Mouse (Mus musculus) midbrain, embryonic 13.5 days (tissue): ENCODE data around the gene Olfr1223. TPM values are rescaled to one million over a fixed set of nuclear protein-coding genes. Genes with fewer than 3 reads are reported as not detected.

Experiments
- polyA plus RNA-seq: library from polyadenylated mRNA; unstranded; fragments of >200 nt; fragmentation: Nextera tagmentation; extraction: Ambion mirVana; gene quantifications from 2 replicates; pipeline ENCODE4 v1.2.1, GENCODE M21; 2015

Olfr1223 gene
- polyA plus RNA-seq, 1 experiment from 2014 or later: not detected

Other genes starting within 250 kb of the Olfr1223 start
- not detected in 2 replicates for gene Olfr1208, start 249.2 kb downstream of the Olfr1223 start, polyA plus RNA-seq
- gene Olfr1209, start 236.4 kb downstream of the Olfr1223 start, polyA plus RNA-seq: not detected in 2 replicates
- gene Olfr1211, start 213.4 kb downstream of the Olfr1223 start, polyA plus RNA-seq: not detected in 2 replicates
- not detected in 2 replicates for gene Olfr1212, start 197.6 kb downstream of the Olfr1223 start, polyA plus RNA-seq
- gene Gm13762, start 171.3 kb downstream of the Olfr1223 start, polyA plus RNA-seq: not detected in 2 replicates
- gene Olfr1214, start 158.9 kb downstream of the Olfr1223 start, polyA plus RNA-seq: not detected in 2 replicates
- gene Olfr1215, start 144.6 kb downstream of the Olfr1223 start, polyA plus RNA-seq: not detected in 2 replicates
- not detected in 2 replicates for gene Olfr1216, start 133.2 kb downstream of the Olfr1223 start, polyA plus RNA-seq
- not detected in 2 replicates for gene Olfr1217, start 119.5 kb downstream of the Olfr1223 start, polyA plus RNA-seq
- gene Olfr1218, start 90.4 kb downstream of the Olfr1223 start, polyA plus RNA-seq: not detected in 2 replicates
- not detected in 2 replicates for gene Olfr1219, start 68.0 kb downstream of the Olfr1223 start, polyA plus RNA-seq
- not detected in 2 replicates for gene Olfr1220, start 44.7 kb downstream of the Olfr1223 start, polyA plus RNA-seq
- gene Olfr1221, start 34.3 kb downstream of the Olfr1223 start, polyA plus RNA-seq: not detected in 2 replicates
- not detected in 2 replicates for gene Olfr1222, start 18.5 kb downstream of the Olfr1223 start, polyA plus RNA-seq
- not detected in 2 replicates for gene Olfr1224-ps1, start 12.5 kb upstream of the Olfr1223 start, polyA plus RNA-seq
- gene Olfr1225, start 23.1 kb upstream of the Olfr1223 start, polyA plus RNA-seq: not detected in 2 replicates
- gene Olfr1226, start 48.5 kb upstream of the Olfr1223 start, polyA plus RNA-seq: not detected in 2 replicates
- not detected in 2 replicates for gene Olfr1228, start 102.5 kb upstream of the Olfr1223 start, polyA plus RNA-seq
- not detected in 2 replicates for gene Olfr1229, start 136.5 kb upstream of the Olfr1223 start, polyA plus RNA-seq
- not detected in 2 replicates for gene Olfr1230, start 145.7 kb upstream of the Olfr1223 start, polyA plus RNA-seq
- gene Olfr1231, start 155.5 kb upstream of the Olfr1223 start, polyA plus RNA-seq: not detected in 2 replicates
- not detected in 2 replicates for gene Olfr1232, start 178.1 kb upstream of the Olfr1223 start, polyA plus RNA-seq
- gene Olfr1233, start 190.8 kb upstream of the Olfr1223 start, polyA plus RNA-seq: not detected in 2 replicates
- gene Olfr1234, start 213.3 kb upstream of the Olfr1223 start, polyA plus RNA-seq: not detected in 2 replicates